19 mouse cellular contexts compared by ENCODE assay signal in genomic region chr13:88201717-88202323, GRCm38 (mm10).
A peak's percentile ranks its signal among the peaks of the same experiment; 100 is the strongest.
DNase-seq lines count a peak whose midpoint lies in the region; ATAC-seq and TF ChIP-seq lines count a peak whose summit lies in the region.
"Had no signal": no experiment of that assay in that cellular context is flagged by ENCODE, and none has a peak within 500 bp of the region (broad histone marks: within the 10 kb centered on the region; RNA-seq: fewer than 3 reads in every experiment).

No protein-coding gene starts in this region.

- H3K4me2 ChIP-seq in kidney, embryonic 15.5 days: no peak overlapping the region
- no peak overlapping the region for H3K4me2 ChIP-seq in heart, embryonic 16.5 days (ENCODE audit: low read depth, low read length)
- H3K4me2 ChIP-seq: forebrain, embryonic 12.5 days; hindbrain, embryonic 14.5 days; midbrain, embryonic 11.5 days had no signal

- intact Hi-C loops in heart, postnatal 25 days (cut with DNase I): no loop called here
- intact Hi-C loops in left cerebral cortex, adult 2 months (cut with DNase I): no loop called here

- H3K9me3 ChIP-seq in kidney, embryonic 15.5 days (replicated peaks): no peaks in the 10 kb centered on the region
- no peaks in the 10 kb centered on the region; the same call in 1 of the 2 replicates for H3K9me3 ChIP-seq in heart, embryonic 16.5 days (replicated peaks; ENCODE audit: control insufficient read depth, low read length)
- H3K9me3 ChIP-seq: forebrain, embryonic 12.5 days had no signal

- no peaks in the 10 kb centered on the region for H3K36me3 ChIP-seq in kidney, embryonic 15.5 days
- H3K36me3 ChIP-seq in heart, embryonic 16.5 days (ENCODE audit: control insufficient read depth, insufficient read depth): no peaks in the 10 kb centered on the region
- H3K36me3 ChIP-seq: forebrain, embryonic 12.5 days had no signal

- no peak overlapping the region for H3K4me3 ChIP-seq in kidney, embryonic 15.5 days (replicated peaks)
- H3K4me3 ChIP-seq in heart, embryonic 16.5 days (ENCODE audit: low read length): no peak overlapping the region
- H3K4me3 ChIP-seq in left cerebral cortex, adult 2 months: no peak overlapping the region
- H3K4me3 ChIP-seq: forebrain, embryonic 12.5 days had no signal

- no peak overlapping the region for H3K27ac ChIP-seq in kidney, embryonic 15.5 days
- peak overlapping the region; percentile 21 for H3K27ac ChIP-seq in heart, embryonic 16.5 days (ENCODE audit: low read length)
- no peak overlapping the region for H3K27ac ChIP-seq in left cerebral cortex, adult 2 months
- H3K27ac ChIP-seq: forebrain, embryonic 12.5 days; hindbrain, embryonic 14.5 days had no signal

- H3K4me1 ChIP-seq in kidney, embryonic 15.5 days: no peaks in the 10 kb centered on the region
- H3K4me1 ChIP-seq in heart, embryonic 16.5 days (ENCODE audit: control insufficient read depth, insufficient read depth, low read length): no peaks in the 10 kb centered on the region; the same call in 1 of the 2 replicates
- H3K4me1 ChIP-seq: forebrain, embryonic 12.5 days had no signal

- H3K27me3 ChIP-seq in kidney, embryonic 15.5 days: no peaks in the 10 kb centered on the region
- H3K27me3 ChIP-seq in heart, embryonic 16.5 days (ENCODE audit: control insufficient read depth, insufficient read depth, low read length): no peaks in the 10 kb centered on the region
- H3K27me3 ChIP-seq: forebrain, embryonic 12.5 days had no signal

- TF ChIP-seq CTCF in left cerebral cortex, adult 2 months (IDR thresholded peaks at IDR 0.05): no peak

- DNase-seq in heart, adult 8-10 months (ENCODE audit: low spot score): peak; percentile 21
- DNase-seq in heart, postnatal 25 days (ENCODE audit: low spot score): no peak
- no peak for DNase-seq in kidney, adult 18-20 months
- no peak for DNase-seq in left cerebral cortex, adult 2 months (ENCODE audit: extremely low spot score in 1 of 2, low spot score in 2 of 2)
- DNase-seq in cerebellum, adult 9-11 months: no peak
- DNase-seq: adrenal gland, postnatal 36 days; cerebellum, adult 11-12 months; cerebellum, postnatal 25 days; gastrocnemius, postnatal 10 days; layer of hippocampus, postnatal 36 days; liver; right cerebral cortex, postnatal 4 days; thymus, adult 2 months had no signal

- H3K9ac ChIP-seq in kidney, embryonic 15.5 days: no peak overlapping the region
- no peak overlapping the region for H3K9ac ChIP-seq in heart, embryonic 16.5 days (ENCODE audit: low read length)
- H3K9ac ChIP-seq: forebrain, embryonic 12.5 days; hindbrain, embryonic 14.5 days had no signal

- ATAC-seq in kidney, embryonic 15.5 days (replicated peaks; ENCODE audit: low FRiP score): peak; percentile 56; the same call in 1 of the 2 replicates
- ATAC-seq in heart, embryonic 16.5 days (replicated peaks; ENCODE audit: extremely low read depth, insufficient read depth, low FRiP score): peak; percentile 87
- ATAC-seq: lung, postnatal 0 days had no signal
